ENCODE assay signal across 7 mouse cellular contexts in genomic region chr4:151851179-151851578, GRCm38 (mm10). TPM values are rescaled to one million over a fixed set of nuclear protein-coding genes. Genes with fewer than 3 reads are reported as not detected.
DNase-seq lines count a peak whose midpoint lies in the region; ATAC-seq and TF ChIP-seq lines count a peak whose summit lies in the region.

No protein-coding gene starts in this region.

- no peak for ATAC-seq in midbrain, embryonic 11.5 days (ENCODE audit: low FRiP score)
- no peak for ATAC-seq in heart, embryonic 14.5 days (ENCODE audit: insufficient number of reproducible peaks, insufficient read depth, low FRiP score, low read depth)
- peak; percentile 49; the same call in 1 of the 2 replicates for ATAC-seq in liver, embryonic 12.5 days

- TF ChIP-seq CTCF in bone marrow macrophage, adult 2 months (IDR thresholded peaks at IDR 0.05; ENCODE audit: low read depth, low read length) = peak; percentile 35; the same call in 1 of the 2 replicates

- H3K9ac ChIP-seq in midbrain, embryonic 11.5 days (ENCODE audit: low read length) = no peak overlapping the region
- no peak overlapping the region for H3K9ac ChIP-seq in heart, embryonic 14.5 days (ENCODE audit: low read length)
- no peak overlapping the region for H3K9ac ChIP-seq in liver, embryonic 12.5 days

- DNase-seq in midbrain, embryonic 10.5 days (ENCODE audit: low spot score) = peak; percentile 41
- no peak for DNase-seq in midbrain, embryonic 11.5 days (ENCODE audit: low spot score, missing footprints)
- DNase-seq in MN1 (ENCODE audit: low spot score) = peak; percentile 57
- peak; percentile 17 to 63 for DNase-seq in spleen, adult 18-20 months

- no peak overlapping the region for H3K27ac ChIP-seq in midbrain, embryonic 10.5 days (replicated peaks)
- H3K27ac ChIP-seq in midbrain, embryonic 11.5 days (ENCODE audit: low read depth, low read length) = no peak overlapping the region
- H3K27ac ChIP-seq in bone marrow macrophage, adult 2 months (ENCODE audit: insufficient read depth, low read depth, low read length) = no peak overlapping the region
- peak overlapping the region; percentile 68 to 79 for H3K27ac ChIP-seq in heart, embryonic 14.5 days (replicated peaks in 1 of 2; ENCODE audit: control insufficient read depth in 1 of 2, insufficient read depth in 1 of 2, low read depth in 2 of 2, low read length in 2 of 2)
- H3K27ac ChIP-seq in liver, embryonic 12.5 days = no peak overlapping the region

- TF ChIP-seq POLR2A in bone marrow macrophage, adult 2 months (IDR thresholded peaks at IDR 0.05; ENCODE audit: borderline replicate concordance, low read depth, low read length) = no peak

- H3K36me3 ChIP-seq in midbrain, embryonic 10.5 days = 0 out of 2 replicates have a peak, but pooled peaks cover 8% of the 10 kb centered on the region
- no peaks in the 10 kb centered on the region for H3K36me3 ChIP-seq in midbrain, embryonic 11.5 days (ENCODE audit: control insufficient read depth, insufficient read depth, low read length)
- H3K36me3 ChIP-seq in heart, embryonic 14.5 days (ENCODE audit: control insufficient read depth, insufficient read depth, low read length) = peaks cover 3% of the 10 kb centered on the region; the same call in 1 of the 2 replicates
- H3K36me3 ChIP-seq in liver, embryonic 12.5 days = peaks cover 11% of the 10 kb centered on the region

- H3K27me3 ChIP-seq in midbrain, embryonic 10.5 days (ENCODE audit: low read depth, poor library complexity, severe bottlenecking) = no peaks in the 10 kb centered on the region
- no peaks in the 10 kb centered on the region for H3K27me3 ChIP-seq in midbrain, embryonic 11.5 days (ENCODE audit: control insufficient read depth, insufficient read depth, low read length)
- H3K27me3 ChIP-seq in heart, embryonic 14.5 days (ENCODE audit: control insufficient read depth, insufficient read depth, low read length) = no peaks in the 10 kb centered on the region
- no peaks in the 10 kb centered on the region for H3K27me3 ChIP-seq in liver, embryonic 12.5 days (replicated peaks)

- no peak overlapping the region for H3K4me3 ChIP-seq in midbrain, embryonic 10.5 days
- H3K4me3 ChIP-seq in midbrain, embryonic 11.5 days (ENCODE audit: low read depth, low read length) = no peak overlapping the region
- H3K4me3 ChIP-seq in bone marrow macrophage, adult 2 months (ENCODE audit: insufficient read depth, low read length) = no peak overlapping the region
- H3K4me3 ChIP-seq in heart, embryonic 14.5 days (ENCODE audit: control insufficient read depth in 1 of 2, insufficient read depth in 1 of 2, low read depth in 1 of 2, low read length in 2 of 2) = no peak overlapping the region
- no peak overlapping the region for H3K4me3 ChIP-seq in liver, embryonic 12.5 days

- H3K4me2 ChIP-seq in midbrain, embryonic 11.5 days = no peak overlapping the region
- H3K4me2 ChIP-seq in heart, embryonic 14.5 days (ENCODE audit: low read length) = peak overlapping the region; percentile 43
- no peak overlapping the region for H3K4me2 ChIP-seq in liver, embryonic 12.5 days

- WGBS in midbrain, embryonic 10.5 days = 69% methylated on average over 2 of the region's 2 CpGs
- 51% methylated on average over 2 of the region's 2 CpGs for WGBS in midbrain, embryonic 11.5 days
- 28% methylated on average over 2 of the region's 2 CpGs for WGBS in heart, embryonic 14.5 days
- 48% methylated on average over 2 of the region's 2 CpGs for WGBS in liver, embryonic 12.5 days (ENCODE audit: insufficient replicate concordance)

- no peaks in the 10 kb centered on the region for H3K4me1 ChIP-seq in midbrain, embryonic 10.5 days
- no peaks in the 10 kb centered on the region for H3K4me1 ChIP-seq in midbrain, embryonic 11.5 days (ENCODE audit: control insufficient read depth, insufficient read depth, low read length)
- H3K4me1 ChIP-seq in bone marrow macrophage, adult 2 months (ENCODE audit: control insufficient read depth, insufficient read depth, low read length) = peaks cover 5% of the 10 kb centered on the region; the same call in 1 of the 2 replicates
- peaks cover 14 to 26% of the 10 kb centered on the region in 2 experiments for H3K4me1 ChIP-seq in heart, embryonic 14.5 days (ENCODE audit: control insufficient read depth in 2 of 2, insufficient read depth in 2 of 2, low read length in 2 of 2)
- peaks cover 51% of the 10 kb centered on the region for H3K4me1 ChIP-seq in liver, embryonic 12.5 days

- H3K9me3 ChIP-seq in midbrain, embryonic 10.5 days (replicated peaks) = no peaks in the 10 kb centered on the region
- no peaks in the 10 kb centered on the region for H3K9me3 ChIP-seq in midbrain, embryonic 11.5 days (ENCODE audit: control insufficient read depth, low read length)
- no peaks in the 10 kb centered on the region for H3K9me3 ChIP-seq in heart, embryonic 14.5 days (ENCODE audit: control insufficient read depth, low read length)
- no peaks in the 10 kb centered on the region for H3K9me3 ChIP-seq in liver, embryonic 12.5 days (replicated peaks)

RNA-seq across cellular contexts. Expression of gene Camta1, which starts 10.5 kb away (rescaled TPM):
- polyA plus RNA-seq in midbrain, embryonic 10.5 days (2016; fragmentation: Nextera tagmentation; extraction: Ambion mirVana) = 137 and 141 TPM in 2 replicates
- polyA plus RNA-seq in midbrain, embryonic 11.5 days (2014; fragmentation: Nextera tagmentation; extraction: Ambion mirVana) = 150 TPM in 2 replicates
- polyA plus RNA-seq in bone marrow macrophage, adult 2 months (2012; ENCODE audit: insufficient read depth, insufficient read length, missing spikeins) = 26.3 and 40.7 TPM in 2 replicates
- 150 and 167 TPM in 2 replicates for polyA plus RNA-seq in heart, embryonic 14.5 days (2014; fragmentation: Nextera tagmentation; extraction: Ambion mirVana)
- polyA plus RNA-seq in liver, embryonic 12.5 days (2016; fragmentation: Nextera tagmentation; extraction: Ambion mirVana) = 49.6 and 59.1 TPM in 2 replicates

Comparison
In these comparisons a context has a peak if more than half of its experiments do, and no peak if none do; other contexts are left out.
1. H3K27ac ChIP-seq: peak in heart, embryonic 14.5 days (2 of 2); none in midbrain, embryonic 10.5 days (single experiment), midbrain, embryonic 11.5 days (single experiment), bone marrow macrophage, adult 2 months (single experiment) and liver, embryonic 12.5 days (single experiment).